Mouse (Mus musculus) cerebellum, postnatal 10 days (tissue): ENCODE results near the gene Klb.
A peak's percentile ranks its signal among the peaks of the same experiment; 100 is the strongest.
"Not testable (repeated sequence)": the region's sequence is repeated elsewhere in the genome, so short reads cannot be mapped to it uniquely, and the experiment has no call there.

Experiments used
- DNase-seq, 2 experiments: peaks; one replicate each; pipeline ENCODE4 v3.0.0; 2021; ENCODE audit warnings: mixed read lengths in 2 of 2

Gene Klb

GRCm38 (mm10) chr5:65348168-65348567 lies at the start of gene Klb:
Klb (plus strand) TSS chr5:65348314.
- no peak for DNase-seq

- DNase-seq: not testable (repeated sequence)
These were observed 48.5 kb upstream of the Klb start for GRCm38 (mm10) chr5:65299623-65300022.

GRCm38 (mm10) chr5:65300121-65300520 lies 48.0 kb upstream of the Klb start:
- DNase-seq: no peak

GRCm38 (mm10) chr5:65305516-65305915 lies 42.6 kb upstream of the Klb start:
- no peak for DNase-seq

GRCm38 (mm10) chr5:65308208-65308607 lies 39.9 kb upstream of the Klb start:
- no peak for DNase-seq

- no peak for DNase-seq
These were observed 39.2 kb upstream of the Klb start for GRCm38 (mm10) chr5:65308866-65309265.

- DNase-seq: no peak
These were observed 28.9 kb upstream of the Klb start for GRCm38 (mm10) chr5:65319176-65319575.

GRCm38 (mm10) chr5:65322165-65322564 lies 25.9 kb upstream of the Klb start:
- DNase-seq: no peak

- peak; percentile 77 for DNase-seq
These were observed 23.8 kb upstream of the Klb start for GRCm38 (mm10) chr5:65324271-65324670.

GRCm38 (mm10) chr5:65324758-65325355 lies 23.3 kb upstream of the Klb start:
- no peak for DNase-seq

- no peak for DNase-seq
These were observed 21.9 kb upstream of the Klb start for GRCm38 (mm10) chr5:65326212-65326611.

- DNase-seq: no peak
These were observed 18.1 kb upstream of the Klb start for GRCm38 (mm10) chr5:65329971-65330370.

GRCm38 (mm10) chr5:65334788-65335187 lies 13.3 kb upstream of the Klb start:
- DNase-seq: no peak

- peak; percentile 91 to 93 for DNase-seq
These were observed 12.6 kb upstream of the Klb start, which contains the start of gene Rfc1 for GRCm38 (mm10) chr5:65335298-65336074. Rfc1 (minus strand) TSS chr5:65335670.

- no peak for DNase-seq
These were observed 12.1 kb upstream of the Klb start for GRCm38 (mm10) chr5:65336075-65336355.

- DNase-seq: no peak
These were observed 9.7 kb upstream of the Klb start for GRCm38 (mm10) chr5:65338394-65338793.

GRCm38 (mm10) chr5:65340167-65340566 lies 7.9 kb upstream of the Klb start:
- DNase-seq: no peak

GRCm38 (mm10) chr5:65350508-65350907 lies 2.4 kb downstream of the Klb start:
- DNase-seq: no peak

- no peak for DNase-seq
These were observed 6.0 kb downstream of the Klb start for GRCm38 (mm10) chr5:65354097-65354496.

GRCm38 (mm10) chr5:65354985-65355384 lies 6.9 kb downstream of the Klb start:
- DNase-seq: no peak

GRCm38 (mm10) chr5:65356851-65357250 lies 8.7 kb downstream of the Klb start:
- DNase-seq: no peak

- DNase-seq: no peak
These were observed 9.7 kb downstream of the Klb start for GRCm38 (mm10) chr5:65357771-65358170.

GRCm38 (mm10) chr5:65367837-65368236 lies 19.7 kb downstream of the Klb start:
- no peak for DNase-seq

GRCm38 (mm10) chr5:65371551-65371950 lies 23.4 kb downstream of the Klb start:
- no peak for DNase-seq

GRCm38 (mm10) chr5:65374746-65375145 lies 26.6 kb downstream of the Klb start:
- DNase-seq: no peak
